Mouse (Mus musculus): ENCODE measurements at regions not wholly inside any gene's neighbourhood (a gene's known extent, or its start where the extent isn't known, plus 50 kb on each side); places are given as distances from the start of the nearest gene placed in this dataset.

DNA sequence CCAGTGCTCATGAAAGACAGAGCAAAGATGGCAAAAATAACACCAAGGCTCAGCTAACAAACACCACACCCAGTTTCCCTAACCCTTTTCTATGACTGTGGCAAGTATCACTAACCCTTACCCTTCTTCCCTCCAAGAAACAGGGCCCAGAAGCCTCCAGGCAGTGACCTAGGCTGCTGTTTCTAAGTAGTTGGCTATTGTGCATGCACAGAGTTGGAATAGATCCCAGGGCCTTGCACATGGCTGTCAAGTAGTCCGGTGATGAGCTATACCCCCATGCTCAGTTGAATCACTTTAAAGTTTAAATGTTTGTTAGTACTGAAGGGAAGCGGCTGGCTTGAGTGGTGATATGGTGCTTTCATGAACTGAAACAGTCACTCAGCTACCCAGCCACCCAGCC lies 53.9 kb upstream of the Arntl start:
- no peak for DNase-seq (ENCODE audit: low spot score in 2 of 2)

GRCm38 (mm10) chr7:113154066-113154465 lies 53.2 kb upstream of the Arntl start:
- no peak for DNase-seq (ENCODE audit: low spot score in 2 of 2)

- no peak for DNase-seq (ENCODE audit: low spot score in 2 of 2)
These were observed 50.9 kb upstream of the Arntl start for GRCm38 (mm10) chr7:113156366-113156765.

GRCm38 (mm10) chr7:113156861-113157747 lies 50.2 kb upstream of the Arntl start:
- DNase-seq (ENCODE audit: low spot score in 2 of 2) = no peak
